Mouse (Mus musculus) liver (tissue): Measurements from ENCODE around the gene Tcf23.

ENCODE experiments used
- DNase-seq: peaks from one replicate; pipeline ENCODE4 v3.0.0-alpha.2; 2020; ENCODE audit warnings: mixed read lengths

The Tcf23 gene

DNA sequence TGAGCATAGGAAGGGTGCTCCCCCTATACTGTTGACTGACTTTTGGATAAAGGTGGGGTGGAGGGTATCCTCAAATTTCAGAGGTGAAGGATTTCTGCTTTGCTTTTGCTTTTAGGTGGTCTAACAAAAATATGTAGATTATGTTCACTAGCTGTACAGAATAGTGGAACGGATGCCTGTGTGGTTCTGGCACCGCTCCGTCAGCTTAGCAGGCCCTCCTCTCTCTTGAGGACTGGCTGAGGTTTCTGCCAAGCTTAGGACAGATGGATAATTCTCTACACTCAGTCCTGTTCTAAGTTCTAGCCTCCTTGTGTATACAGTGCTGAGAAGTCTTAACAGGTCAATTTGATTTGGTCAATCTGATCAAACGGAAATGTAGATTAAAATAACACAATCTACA is 18.0 kb upstream of the Tcf23 start:
- no peak for DNase-seq

GRCm38 (mm10) chr5:30950922-30951321 is 17.5 kb upstream of the Tcf23 start:
- no peak for DNase-seq

- DNase-seq, result no peak
Observed at GRCm38 (mm10) chr5:30951706-30952105, 16.8 kb upstream of the Tcf23 start.

- no peak for DNase-seq
Observed at GRCm38 (mm10) chr5:30952551-30952950, 15.9 kb upstream of the Tcf23 start.

- no peak for DNase-seq
Observed at GRCm38 (mm10) chr5:30954065-30954464, 14.4 kb upstream of the Tcf23 start.

DNA sequence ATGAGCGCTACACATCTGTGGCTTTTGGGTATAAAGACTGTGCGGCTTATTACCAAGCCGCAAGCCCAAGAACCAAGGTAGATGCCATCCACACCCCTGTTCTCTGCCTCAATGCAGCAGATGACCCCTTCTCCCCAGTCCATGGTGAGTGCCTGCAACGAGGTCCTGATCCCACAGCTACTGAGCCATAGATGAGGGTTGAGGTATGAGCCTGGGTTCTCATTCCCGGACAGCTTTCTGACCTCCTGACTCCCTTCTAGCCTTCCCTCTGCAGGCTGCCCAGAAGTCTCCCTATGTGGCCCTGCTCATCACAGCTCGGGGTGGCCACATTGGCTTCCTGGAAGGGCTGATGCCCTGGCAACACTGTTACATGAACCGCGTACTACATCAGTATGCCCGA is 13.9 kb upstream of the Tcf23 start:
- no peak for DNase-seq

DNA sequence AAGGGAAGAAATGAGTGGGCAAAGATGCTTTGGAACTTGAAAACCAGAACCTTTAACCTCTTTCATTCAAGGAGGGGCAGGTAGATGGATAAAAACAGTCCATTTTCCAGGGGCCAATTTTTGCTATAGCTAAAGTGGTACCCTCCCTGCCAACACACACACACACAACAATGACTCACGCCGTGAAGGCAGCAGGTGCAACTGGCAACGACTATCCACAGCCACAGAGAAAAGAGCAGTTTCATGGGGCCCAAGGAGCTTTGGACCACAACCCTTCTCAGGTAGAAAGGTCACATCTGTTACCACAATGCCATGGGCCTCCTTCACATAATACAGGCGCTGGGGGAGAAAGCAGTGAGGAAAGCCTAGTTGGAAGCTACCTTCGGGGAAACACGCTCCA is 12.7 kb upstream of the Tcf23 start:
- no peak for DNase-seq

DNA sequence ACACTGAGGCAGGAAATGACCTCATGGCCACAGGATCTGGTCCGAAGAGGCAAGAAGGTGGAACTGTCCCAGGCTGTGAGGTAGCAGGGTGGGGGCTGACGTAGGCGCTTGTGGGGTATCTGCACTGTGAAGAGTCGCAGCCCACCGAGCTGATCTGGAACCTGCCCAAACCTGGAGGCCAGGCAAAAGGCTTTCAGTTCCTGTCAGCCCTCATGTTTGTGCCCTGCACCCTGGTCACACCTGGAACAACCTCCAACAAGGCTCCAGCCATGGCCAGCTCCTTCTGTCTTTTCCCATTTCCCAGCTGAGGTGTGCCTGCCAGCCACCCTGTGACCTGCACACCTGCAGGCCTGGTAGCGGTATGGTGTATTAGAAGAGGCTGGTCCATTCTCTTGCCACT is 10.6 kb upstream of the Tcf23 start:
- DNase-seq, result no peak

- peak; percentile 20 for DNase-seq
Observed at GRCm38 (mm10) chr5:30959198-30959854, 9.1 kb upstream of the Tcf23 start.

- peak; percentile 98 for DNase-seq
Observed at GRCm38 (mm10) chr5:30959966-30960501, 8.4 kb upstream of the Tcf23 start, which contains the start of gene Preb. Preb (minus strand) TSS chr5:30960361.

DNA sequence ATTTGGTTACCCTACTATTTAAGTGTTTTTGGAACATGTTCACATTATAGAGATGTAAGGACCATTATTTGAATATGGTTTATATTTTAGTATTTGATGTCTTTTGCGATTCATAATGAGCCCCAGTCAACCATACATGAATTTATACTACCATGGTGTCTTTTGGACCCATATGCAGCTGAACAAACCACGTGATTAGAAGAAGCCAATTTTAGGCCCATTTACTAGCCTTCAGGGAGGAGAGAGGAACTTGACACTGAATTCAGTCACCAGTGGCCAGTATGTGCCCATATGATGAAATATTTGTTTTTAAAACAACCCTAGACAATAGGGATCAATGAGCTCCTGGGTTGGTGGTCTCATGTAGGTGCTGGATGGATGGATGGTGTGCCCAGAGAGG is 7.6 kb upstream of the Tcf23 start:
- no peak for DNase-seq

GRCm38 (mm10) chr5:30961545-30962505 is 6.6 kb upstream of the Tcf23 start:
- no peak for DNase-seq

DNA sequence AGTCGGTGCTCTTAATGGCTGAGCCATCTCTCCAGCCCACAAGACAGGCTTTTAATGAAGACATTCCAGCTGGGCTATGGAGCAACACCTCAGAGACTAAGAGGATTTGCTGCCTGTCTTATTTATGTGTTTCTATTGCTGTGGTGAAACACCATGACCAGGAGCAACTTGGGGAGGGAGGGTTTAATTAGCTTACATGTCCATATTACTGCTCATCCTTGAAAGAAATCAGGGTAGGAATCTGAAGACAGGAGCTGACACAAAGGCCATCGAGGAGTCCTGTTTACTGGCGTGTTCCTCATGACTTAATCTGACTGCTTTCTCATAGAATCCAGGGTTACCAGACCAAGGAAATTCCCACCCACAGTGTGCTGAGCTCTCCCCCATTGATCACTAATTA is 4.5 kb upstream of the Tcf23 start:
- no peak for DNase-seq

DNA sequence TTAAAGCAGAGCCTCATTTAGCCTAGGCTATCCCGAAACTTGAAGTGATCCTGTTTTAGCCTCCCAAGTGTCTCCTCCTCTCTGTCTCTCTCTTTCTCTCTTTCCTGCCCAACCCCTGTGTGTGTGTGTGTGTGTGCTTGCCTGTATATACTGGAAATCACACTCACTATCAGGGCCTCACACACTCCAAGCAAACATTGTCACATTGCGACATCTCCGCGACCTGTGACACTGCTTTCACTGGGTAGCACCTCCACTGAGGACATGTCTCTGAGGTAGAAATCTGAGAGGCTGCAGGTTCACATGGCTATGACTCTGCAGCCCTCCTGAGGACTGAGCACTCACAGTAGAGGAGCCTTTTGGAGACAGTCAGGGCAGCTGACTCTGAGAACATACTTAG is 2.3 kb upstream of the Tcf23 start:
- peak; percentile 34 for DNase-seq

GRCm38 (mm10) chr5:30969440-30969839 is 978 bp downstream of the Tcf23 start:
- no peak for DNase-seq

DNA sequence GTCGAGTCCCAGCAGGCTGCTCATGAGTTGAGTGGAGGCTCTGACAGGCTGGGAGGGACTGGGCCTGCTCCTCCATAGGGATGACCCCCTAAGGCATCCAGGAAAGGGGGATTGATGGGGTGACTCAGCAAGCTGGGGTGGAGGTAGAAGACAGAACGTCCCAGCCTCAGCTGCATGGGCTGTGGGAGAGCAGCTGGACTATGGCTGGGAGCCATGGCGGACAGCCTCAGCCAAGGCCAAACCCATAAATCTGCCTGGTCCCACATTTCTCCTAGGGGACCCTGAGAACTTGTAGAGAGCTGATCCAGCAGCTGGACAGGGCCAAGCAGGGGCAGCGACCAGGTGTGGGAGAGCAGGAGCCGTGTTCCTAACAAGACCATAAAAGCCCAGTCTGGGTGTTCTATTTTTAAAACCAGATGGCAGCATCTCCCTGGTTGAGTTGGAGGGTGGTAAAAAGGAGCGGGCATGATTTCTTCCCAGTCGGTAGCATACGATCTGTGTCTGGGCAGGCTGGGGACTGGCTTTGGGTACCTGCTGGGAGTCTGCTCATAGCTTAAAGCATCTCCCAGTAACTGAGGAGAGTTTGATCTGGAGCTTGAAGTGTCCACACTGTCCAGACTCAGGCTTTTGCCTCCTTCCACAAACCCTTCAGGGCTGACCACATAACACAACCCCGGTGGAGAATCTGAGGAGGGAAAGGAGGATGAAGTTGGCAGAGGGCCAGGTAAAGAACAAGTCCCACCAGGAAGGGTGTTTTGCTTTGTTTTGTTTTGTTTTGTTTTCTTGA is 6.6 kb downstream of the Tcf23 start:
- no peak for DNase-seq

DNA sequence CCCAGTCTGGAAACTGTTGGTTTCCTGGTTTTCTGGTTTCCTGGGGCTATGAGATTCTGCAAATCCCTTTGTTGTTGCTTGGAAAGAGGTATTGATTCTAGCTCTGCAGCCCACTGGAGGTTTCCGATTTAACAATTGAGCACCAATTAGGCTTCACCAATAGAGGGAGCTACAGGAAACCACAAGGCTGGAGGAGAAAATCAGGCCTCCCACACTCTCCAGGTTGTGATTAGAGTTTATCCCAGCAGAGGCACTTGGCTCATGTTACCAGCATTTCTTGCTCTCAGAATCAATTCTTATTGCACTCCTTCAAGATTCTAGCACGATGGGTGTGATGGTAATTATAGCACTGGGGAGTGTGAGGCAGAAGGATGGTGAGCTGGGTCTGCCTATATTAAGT is 13.9 kb downstream of the Tcf23 start:
- DNase-seq, result no peak

- no peak for DNase-seq
Observed at GRCm38 (mm10) chr5:30992980-30993676, 24.7 kb downstream of the Tcf23 start.

GRCm38 (mm10) chr5:30994074-30994473 is 25.6 kb downstream of the Tcf23 start:
- no peak for DNase-seq

GRCm38 (mm10) chr5:30994910-30995635 is 26.6 kb downstream of the Tcf23 start:
- DNase-seq, result no peak

- DNase-seq, result peak; percentile 58
Observed at GRCm38 (mm10) chr5:30998306-30998705, 29.8 kb downstream of the Tcf23 start.

GRCm38 (mm10) chr5:30999324-30999723 is 30.9 kb downstream of the Tcf23 start:
- DNase-seq, result no peak
